Mouse (Mus musculus) frontal cortex, adult 2 months (tissue): Measurements from ENCODE around the gene Srp72. TPM values are rescaled to one million over a fixed set of nuclear protein-coding genes. Genes with fewer than 3 reads are reported as not detected.
A peak's percentile ranks its signal among the peaks of the same experiment; 100 is the strongest.
"Not testable (repeated sequence)": the region's sequence is repeated elsewhere in the genome, so short reads cannot be mapped to it uniquely, and the experiment has no call there.

Experiments used
- DNase-seq, 2 experiments: peaks; one replicate each; pipeline ENCODE4 v3.0.0; 2022; ENCODE audit warnings: low spot score in 1 of 2; ENCODE audit errors: extremely low spot score in 1 of 2
- polyA plus RNA-seq: library from polyadenylated mRNA; depleted of rRNA; stranded (reverse); fragments of >200 nt; gene quantifications from 2 replicates; pipeline ENCODE4 v1.2.3, GENCODE M21; 2012

Srp72 gene
- polyA plus RNA-seq, 1 experiment: 66.3 TPM

GRCm38 (mm10) chr5:76959587-76959986, 14.9 kb upstream of the Srp72 start:
- DNase-seq: no peak

GRCm38 (mm10) chr5:76962545-76962944, 11.9 kb upstream of the Srp72 start:
- DNase-seq: no peak

GRCm38 (mm10) chr5:76964651-76965050, 9.8 kb upstream of the Srp72 start:
- no peak for DNase-seq

GRCm38 (mm10) chr5:76969250-76969649, 5.2 kb upstream of the Srp72 start:
- no peak for DNase-seq

GRCm38 (mm10) chr5:76971115-76971514, 3.4 kb upstream of the Srp72 start:
- DNase-seq: not testable (repeated sequence)

GRCm38 (mm10) chr5:76973488-76973887, 995 bp upstream of the Srp72 start:
- DNase-seq: no peak

GRCm38 (mm10) chr5:76974207-76974553, 303 bp upstream of the Srp72 start:
- peak in 1 of 2 experiments; percentile 27 for DNase-seq

GRCm38 (mm10) chr5:76975736-76976135, 1.3 kb downstream of the Srp72 start:
- DNase-seq: no peak

GRCm38 (mm10) chr5:76984015-76984414, 9.5 kb downstream of the Srp72 start:
- DNase-seq: no peak

- DNase-seq: no peak
These were observed 16.3 kb downstream of the Srp72 start for GRCm38 (mm10) chr5:76990789-76991188.

- no peak for DNase-seq
These were observed 18.8 kb downstream of the Srp72 start for GRCm38 (mm10) chr5:76993174-76993814.

GRCm38 (mm10) chr5:76998416-76998815, 23.9 kb downstream of the Srp72 start:
- DNase-seq: peak in 1 of 2 experiments; percentile 64

GRCm38 (mm10) chr5:77001192-77001591, 26.7 kb downstream of the Srp72 start:
- no peak for DNase-seq

- no peak for DNase-seq
These were observed 29.8 kb downstream of the Srp72 start, which contains the start of gene Arl9 for GRCm38 (mm10) chr5:77004051-77004821. TSS of gene Arl9 (plus strand) at chr5:77004055.

GRCm38 (mm10) chr5:77010352-77010751, 35.9 kb downstream of the Srp72 start:
- DNase-seq: no peak

GRCm38 (mm10) chr5:77011082-77011481, 36.6 kb downstream of the Srp72 start:
- DNase-seq: no peak

- DNase-seq: no peak
These were observed 38.7 kb downstream of the Srp72 start for GRCm38 (mm10) chr5:77013171-77013570.

GRCm38 (mm10) chr5:77015544-77016482, 41.3 kb downstream of the Srp72 start, which contains the start of gene Thegl:
TSS of gene Thegl (plus strand) at chr5:77016023.
- peak; percentile 41 to 77 for DNase-seq

GRCm38 (mm10) chr5:77028034-77028433, 53.6 kb downstream of the Srp72 start:
- DNase-seq: no peak

- peak in 1 of 2 experiments; percentile 39 for DNase-seq
These were observed 55.3 kb downstream of the Srp72 start for GRCm38 (mm10) chr5:77029735-77030134.

GRCm38 (mm10) chr5:77035101-77035500, 60.6 kb downstream of the Srp72 start:
- DNase-seq: not testable (repeated sequence)
